Mouse (Mus musculus) cerebellum, adult 9-11 months (tissue): ENCODE data around the gene Thy1.

ENCODE experiments used
- DNase-seq: peaks from one replicate; pipeline ENCODE4 v3.0.0; 2022

The Thy1 gene

GRCm38 (mm10) chr9:44084659-44085229, 41.6 kb downstream of the Thy1 start:
- DNase-seq = peak; percentile 97

- peak; percentile 85 for DNase-seq
These were observed 42.1 kb downstream of the Thy1 start for GRCm38 (mm10) chr9:44085276-44085675.

GRCm38 (mm10) chr9:44085741-44086665, 42.8 kb downstream of the Thy1 start:
- peak; percentile 96 for DNase-seq

GRCm38 (mm10) chr9:44086960-44087359, 43.8 kb downstream of the Thy1 start:
- DNase-seq = peak; percentile 68

GRCm38 (mm10) chr9:44087761-44088455, 44.7 kb downstream of the Thy1 start:
- peak; percentile 75 for DNase-seq

- DNase-seq = no peak
These were observed 45.9 kb downstream of the Thy1 start for GRCm38 (mm10) chr9:44088877-44089608.

- DNase-seq = peak; percentile 90
These were observed 50.7 kb downstream of the Thy1 start for GRCm38 (mm10) chr9:44093612-44094503.

- DNase-seq = no peak
These were observed 51.6 kb downstream of the Thy1 start for GRCm38 (mm10) chr9:44094737-44095136.

- DNase-seq = no peak
These were observed 52.6 kb downstream of the Thy1 start for GRCm38 (mm10) chr9:44095781-44096180.

- DNase-seq = peak; percentile 50
These were observed 53.4 kb downstream of the Thy1 start for GRCm38 (mm10) chr9:44096536-44096935.
